Mouse (Mus musculus): Measurements from ENCODE around the gene Kif13a. TPM values are rescaled to one million over a fixed set of nuclear protein-coding genes. Genes with fewer than 3 reads are reported as not detected.

Kif13a gene
- total RNA-seq, 2 experiments from 2014 or later, result 22.6 to 22.8 TPM

DNA sequence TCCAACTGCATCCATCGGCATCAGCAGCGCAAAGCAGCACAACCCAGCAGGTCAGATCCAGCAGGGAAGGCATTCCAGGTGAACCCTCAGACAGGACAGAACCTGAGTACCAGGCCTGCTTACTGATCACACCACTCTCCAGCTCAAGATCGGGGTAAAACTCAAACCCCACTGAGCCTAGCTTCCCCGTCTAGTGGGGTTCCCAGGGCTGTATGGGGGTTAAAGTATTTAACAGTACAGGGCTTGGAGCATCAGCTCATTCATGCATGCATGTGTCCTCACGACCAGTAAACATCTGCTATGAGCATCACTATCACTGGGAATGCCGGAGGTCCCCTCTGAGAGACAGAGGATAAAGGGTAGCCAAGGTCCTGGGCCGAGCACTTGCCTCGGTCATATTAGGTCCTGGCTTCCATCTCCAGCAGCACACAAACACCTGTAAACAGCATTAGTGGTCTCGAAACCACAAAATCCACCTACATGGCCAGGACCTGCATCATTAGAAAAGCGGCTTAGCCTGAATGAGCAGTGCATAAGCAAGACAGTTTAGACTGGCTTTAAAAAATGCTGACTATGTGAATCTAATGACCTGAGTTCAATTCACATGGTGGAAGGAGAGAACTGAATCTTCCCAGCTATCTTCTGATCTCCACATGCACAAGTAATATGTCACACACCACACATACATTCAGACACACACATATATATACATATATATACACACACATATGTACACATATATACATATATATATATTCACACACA lies 43.0 kb downstream of the Kif13a start:
- DNase-seq (ENCODE audit: low spot score in 2 of 2), result no peak
- intact Hi-C loops (cut with DNase I), result no loop called here

DNA sequence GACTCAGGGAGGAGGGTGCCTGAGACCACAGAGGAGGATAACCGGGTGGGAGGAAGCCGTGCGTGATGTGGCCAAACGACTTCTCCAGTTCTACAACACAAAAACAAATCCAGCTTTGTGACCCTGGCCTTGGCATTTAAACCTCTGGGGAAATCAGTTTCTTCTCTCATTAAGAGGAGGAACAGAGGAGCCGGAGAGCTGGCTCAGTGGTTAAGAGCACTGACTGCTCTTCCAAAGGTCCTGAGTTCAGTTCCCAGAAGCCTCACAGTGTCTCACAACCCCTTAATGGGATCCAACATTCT lies 44.0 kb downstream of the Kif13a start:
- no peak for DNase-seq (ENCODE audit: low spot score in 2 of 2)
- intact Hi-C loops (cut with DNase I), result no loop called here

DNA sequence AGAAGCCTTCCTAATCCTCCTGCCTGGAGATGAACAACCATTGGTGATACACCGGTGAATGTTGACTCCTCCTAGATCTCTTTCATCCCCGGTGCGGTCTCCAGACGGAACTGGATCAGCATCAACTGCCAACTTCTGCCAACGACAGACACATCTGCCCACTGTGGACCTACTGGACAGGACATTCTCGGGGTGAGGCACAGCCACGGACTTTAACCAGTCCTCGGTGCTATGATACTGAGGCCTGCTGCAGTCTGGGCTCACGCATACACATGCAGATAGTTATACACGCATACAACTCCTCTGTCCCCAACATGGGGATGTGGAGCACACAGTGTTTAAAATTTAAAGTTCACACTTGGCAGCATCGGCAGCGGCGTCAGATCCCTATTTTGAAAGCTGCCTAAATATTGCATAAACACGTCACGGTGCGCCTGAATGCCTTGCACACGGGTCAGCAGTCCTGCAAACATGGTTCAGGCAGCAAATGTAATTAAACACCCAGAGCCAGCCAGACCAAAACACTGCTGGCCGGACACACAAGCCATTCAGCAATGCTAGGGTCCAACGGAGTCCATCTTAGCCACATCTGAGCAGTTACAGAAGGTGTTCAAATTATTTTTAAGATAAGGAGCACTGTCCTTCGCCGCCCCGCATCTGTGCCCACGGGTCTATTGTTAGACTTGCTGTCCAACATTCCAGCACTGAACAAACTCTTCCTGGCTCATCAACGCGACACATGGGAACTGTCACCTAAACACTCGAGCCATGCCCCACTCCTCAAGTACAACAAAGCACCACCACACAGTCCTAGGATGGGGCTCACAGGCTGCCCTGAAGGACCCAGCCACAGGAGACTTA lies 44.5 kb downstream of the Kif13a start:
- intact Hi-C loops (cut with DNase I), result no loop called here
- DNase-seq (ENCODE audit: low spot score in 2 of 2), result no peak

DNA sequence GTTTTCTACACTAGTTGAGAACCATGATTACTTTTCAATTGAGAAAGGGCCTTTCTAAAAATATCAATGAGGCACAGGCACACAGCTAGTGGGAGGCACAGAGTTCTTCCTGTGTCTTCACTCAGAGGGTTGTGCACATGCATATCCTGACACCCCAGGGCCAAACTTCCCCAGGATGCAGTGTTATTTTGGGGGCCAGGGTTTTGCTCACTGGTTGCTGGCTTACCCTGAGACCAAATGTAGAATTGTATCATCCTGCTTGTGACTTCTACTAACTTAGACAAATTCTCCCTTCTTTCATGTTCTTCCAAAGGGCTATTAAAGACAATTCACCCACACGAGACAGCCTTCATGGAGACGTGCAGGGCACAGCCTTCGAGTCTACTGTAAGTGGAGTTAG lies 45.7 kb downstream of the Kif13a start:
- no peak for DNase-seq (ENCODE audit: low spot score in 2 of 2)
- intact Hi-C loops (cut with DNase I), result no loop called here

DNA sequence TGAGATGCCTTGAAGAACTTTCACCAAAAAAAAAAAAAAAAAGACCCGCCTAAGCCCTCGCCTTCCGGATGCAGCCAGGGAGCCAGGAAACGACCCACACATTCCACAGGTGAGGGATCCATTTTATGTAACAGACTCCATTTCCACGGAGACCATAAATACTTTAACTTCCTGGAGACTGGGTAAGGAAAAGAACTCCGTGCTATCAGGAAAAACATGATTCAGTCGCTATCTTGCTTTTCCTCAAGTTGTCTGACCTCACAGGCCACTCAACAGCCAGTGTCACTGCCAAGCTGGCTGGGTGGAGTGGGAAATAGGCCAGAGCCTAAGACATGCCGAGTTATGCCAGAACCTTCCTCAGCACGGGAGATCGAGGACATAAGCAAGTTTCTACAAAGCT lies 46.3 kb downstream of the Kif13a start:
- intact Hi-C loops (cut with DNase I), result no loop called here
- no peak for DNase-seq (ENCODE audit: low spot score in 2 of 2)

DNA sequence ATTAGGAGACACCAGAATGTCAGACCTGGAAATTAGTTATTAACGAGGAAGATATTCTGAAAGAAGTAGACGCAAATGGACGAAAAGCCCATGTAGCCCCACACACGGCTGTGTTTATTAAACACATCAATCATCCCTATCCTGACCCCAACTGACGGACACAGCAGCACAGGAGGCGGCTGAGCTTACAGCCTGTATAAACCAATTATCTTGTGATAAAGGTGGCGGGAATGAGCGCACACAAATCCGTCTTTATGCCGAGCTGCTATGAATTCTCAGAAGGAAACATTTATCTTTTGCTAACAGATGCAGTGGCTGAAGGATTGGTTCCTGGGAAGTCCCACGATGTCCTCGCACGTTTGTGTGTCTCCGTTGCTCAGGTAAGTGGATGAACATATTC lies 48.9 kb downstream of the Kif13a start:
- no peak for DNase-seq (ENCODE audit: low spot score in 2 of 2)
- intact Hi-C loops (cut with DNase I), result no loop called here

DNA sequence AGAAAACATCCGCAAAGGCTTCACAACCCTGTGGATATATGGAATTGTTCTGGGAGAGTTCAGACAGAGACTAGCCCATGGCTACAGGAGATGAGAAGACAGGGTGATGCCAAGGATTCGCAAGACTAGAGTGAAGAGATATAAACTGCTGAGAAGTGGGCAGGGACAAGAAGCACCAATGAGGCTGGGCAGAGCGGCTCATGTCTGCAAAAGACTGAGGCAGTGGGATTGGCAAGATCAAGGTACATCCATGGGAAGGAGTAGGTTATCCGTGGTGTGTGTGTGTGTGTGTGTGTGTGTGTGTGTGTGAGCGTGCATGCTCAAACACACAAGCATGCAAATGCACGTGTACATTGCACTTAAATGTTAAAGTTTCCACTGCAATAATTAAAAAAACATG lies 49.4 kb downstream of the Kif13a start:
- intact Hi-C loops (cut with DNase I), result no loop called here
- no peak for DNase-seq (ENCODE audit: low spot score in 2 of 2)

DNA sequence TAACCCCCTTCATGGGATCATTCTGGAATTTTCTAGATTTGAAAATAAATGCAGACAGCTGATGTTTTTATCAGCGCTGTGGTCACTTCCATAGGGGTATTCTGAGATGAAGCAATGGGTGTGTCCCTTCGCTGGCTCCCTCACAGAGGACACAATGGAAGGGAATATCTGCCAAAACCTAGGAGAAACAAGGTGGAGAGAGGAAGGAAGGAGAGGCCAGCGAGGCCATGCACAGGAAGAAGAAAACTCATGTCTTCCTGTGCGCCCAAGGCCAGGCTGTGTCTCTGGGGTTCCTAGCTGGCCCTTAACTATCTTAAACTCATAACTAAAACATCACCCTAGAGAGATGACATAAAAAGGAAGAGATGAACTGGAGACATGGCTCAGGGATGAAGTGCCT lies 52.6 kb downstream of the Kif13a start:
- DNase-seq (ENCODE audit: low spot score in 2 of 2), result no peak
- intact Hi-C loops (cut with DNase I), result no loop called here

DNA sequence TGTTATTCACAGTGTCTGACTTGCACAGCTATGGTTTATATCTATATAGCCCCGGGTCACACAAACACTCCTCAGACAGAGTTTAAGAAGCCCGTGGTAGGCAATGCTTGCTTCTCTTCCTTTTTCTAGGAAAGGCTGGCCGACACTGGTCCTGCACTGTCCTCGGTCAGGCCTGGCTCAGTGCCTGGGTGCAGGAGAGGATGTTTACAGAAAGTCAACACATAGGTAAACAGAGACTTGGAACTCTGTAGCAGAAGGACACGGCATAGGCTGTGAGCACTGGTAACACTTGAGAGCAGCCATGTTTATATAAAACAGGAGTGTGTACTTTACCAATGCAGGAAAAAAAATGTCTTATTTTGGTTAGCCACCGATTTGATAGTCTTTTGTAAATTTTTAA lies 54.3 kb downstream of the Kif13a start:
- DNase-seq (ENCODE audit: low spot score in 2 of 2), result no peak

DNA sequence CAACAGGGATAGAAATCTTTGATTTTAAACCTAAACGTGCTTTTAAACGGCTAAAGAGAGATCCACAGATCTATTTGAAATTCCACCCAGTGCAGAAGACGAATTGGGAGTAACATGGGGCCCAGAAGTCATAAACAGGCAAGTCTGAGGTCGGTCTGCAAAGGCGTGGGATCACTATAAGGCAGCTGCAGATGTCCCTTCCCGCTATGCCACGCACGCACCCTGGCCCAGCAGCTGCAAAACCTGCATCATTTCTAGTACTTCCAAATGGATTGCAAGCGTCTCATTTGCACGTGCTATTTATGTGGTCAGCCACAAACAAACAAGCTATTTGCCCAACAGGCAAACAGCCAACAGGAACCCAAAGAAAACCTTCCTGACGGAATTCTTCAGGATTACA lies 56.9 kb downstream of the Kif13a start:
- DNase-seq (ENCODE audit: low spot score in 2 of 2), result no peak
- intact Hi-C loops (cut with DNase I), result no loop called here

More for the DNA sequence above, 54.3 kb downstream of the Kif13a start:
- intact Hi-C loops (cut with DNase I), result no loop called here

DNA sequence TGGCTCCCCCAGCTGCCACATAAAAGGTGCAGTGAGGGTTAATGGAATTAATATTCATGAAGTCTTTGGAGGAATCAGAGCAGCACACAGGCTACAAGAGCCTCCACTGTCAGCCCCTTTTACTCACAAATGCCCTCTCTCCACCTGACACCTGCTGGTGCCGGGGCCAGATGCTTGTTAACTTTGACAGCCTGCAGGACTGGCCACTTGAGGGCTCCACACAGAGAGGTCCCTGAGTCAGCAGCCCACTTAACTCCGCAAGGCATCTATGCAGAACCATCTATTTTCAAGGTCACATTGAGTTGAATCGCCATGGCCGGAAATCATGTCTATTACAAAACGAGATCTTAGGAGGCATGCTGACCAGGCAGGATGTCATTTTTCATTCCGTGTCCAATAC lies 57.5 kb downstream of the Kif13a start:
- DNase-seq (ENCODE audit: low spot score in 2 of 2), result no peak
- intact Hi-C loops (cut with DNase I), result no loop called here

DNA sequence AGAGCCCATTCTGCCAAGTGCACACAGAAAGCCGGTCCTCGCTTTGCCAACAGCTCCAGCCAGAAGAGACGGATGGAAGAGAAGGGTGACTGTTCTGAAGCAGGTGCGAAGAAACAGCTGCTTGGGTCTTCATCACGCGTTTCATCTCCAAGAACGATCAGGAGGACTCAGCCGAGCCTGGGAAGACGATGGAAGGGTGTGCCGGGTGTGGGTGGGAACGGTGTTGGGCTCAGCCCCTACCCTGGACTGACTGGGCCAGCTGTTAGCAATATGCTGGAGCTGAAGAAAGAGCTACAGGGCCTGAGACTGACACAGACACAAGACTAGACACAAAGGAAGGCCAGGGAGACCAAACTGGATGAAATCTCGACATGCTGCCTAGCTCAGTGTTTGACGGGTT lies 60.2 kb downstream of the Kif13a start:
- DNase-seq (ENCODE audit: low spot score in 2 of 2), result no peak
- intact Hi-C loops (cut with DNase I), result no loop called here

DNA sequence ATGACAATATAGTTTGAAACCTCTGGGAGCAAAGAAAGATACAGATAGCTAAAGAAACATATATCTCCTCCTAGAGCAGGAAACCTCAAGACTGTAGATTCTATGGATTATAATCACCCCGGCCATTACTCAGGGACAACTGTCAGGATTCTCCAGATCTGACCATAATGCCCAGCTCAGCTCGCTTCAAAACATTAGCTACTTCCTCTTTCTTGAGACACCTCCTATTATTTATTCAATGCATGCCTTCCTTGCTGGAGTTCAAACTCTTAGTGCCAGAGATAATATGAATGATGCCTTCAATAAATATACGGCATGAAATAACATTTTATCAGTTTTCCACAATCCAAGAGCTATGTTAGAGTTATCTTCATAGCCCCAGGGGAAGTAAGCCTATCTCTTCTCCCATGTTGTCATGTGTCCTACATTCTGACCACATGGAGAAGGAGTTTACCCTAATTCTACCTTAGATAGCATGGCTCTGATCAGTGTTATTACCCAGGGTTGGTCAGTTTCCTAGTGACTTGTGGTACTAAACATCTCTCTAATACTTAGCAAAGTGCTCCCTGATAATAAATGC lies 66.4 kb downstream of the Kif13a start:
- intact Hi-C loops (cut with DNase I), result no loop called here
- no peak for DNase-seq (ENCODE audit: low spot score in 2 of 2)

DNA sequence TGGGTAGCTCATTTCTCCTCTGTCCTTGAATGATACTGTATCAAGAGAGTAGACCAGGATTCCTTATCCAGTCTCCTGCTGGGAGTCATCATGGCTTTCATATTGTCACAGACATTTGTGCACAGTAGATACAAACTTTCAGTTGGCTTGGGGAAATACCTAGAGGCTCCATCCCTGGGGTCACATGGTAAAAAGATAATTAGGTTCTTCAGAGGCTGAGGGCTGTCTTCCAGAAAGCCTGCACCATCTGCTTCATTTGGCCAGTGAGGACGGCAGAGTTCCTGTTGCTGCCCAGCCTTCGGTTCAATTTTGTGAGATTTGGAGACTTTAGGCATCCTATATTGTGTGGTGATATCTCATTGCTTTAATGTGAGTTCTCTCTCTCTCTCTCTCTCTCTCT lies 69.8 kb downstream of the Kif13a start:
- intact Hi-C loops (cut with DNase I), result no loop called here
- no peak for DNase-seq (ENCODE audit: low spot score in 2 of 2)

DNA sequence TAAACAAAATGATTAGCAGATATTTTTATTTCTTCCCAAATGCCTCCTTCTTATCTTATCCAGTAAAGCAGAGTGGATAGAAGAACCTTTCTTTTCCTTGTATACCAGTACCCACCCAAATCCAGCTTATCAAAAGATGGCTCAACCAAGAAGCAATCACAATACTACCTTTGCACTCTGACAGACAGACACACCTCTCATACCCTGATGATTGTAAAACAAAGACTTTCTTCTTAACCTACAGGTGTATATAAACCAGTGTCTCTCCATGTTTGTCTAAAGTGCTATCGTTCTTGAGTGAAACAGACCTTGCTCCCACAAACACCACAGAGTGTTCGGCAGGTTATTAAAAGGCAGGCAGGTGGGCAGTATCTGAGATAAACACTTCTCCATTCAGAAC lies 70.5 kb downstream of the Kif13a start:
- intact Hi-C loops (cut with DNase I), result no loop called here
- no peak for DNase-seq (ENCODE audit: low spot score in 2 of 2)

DNA sequence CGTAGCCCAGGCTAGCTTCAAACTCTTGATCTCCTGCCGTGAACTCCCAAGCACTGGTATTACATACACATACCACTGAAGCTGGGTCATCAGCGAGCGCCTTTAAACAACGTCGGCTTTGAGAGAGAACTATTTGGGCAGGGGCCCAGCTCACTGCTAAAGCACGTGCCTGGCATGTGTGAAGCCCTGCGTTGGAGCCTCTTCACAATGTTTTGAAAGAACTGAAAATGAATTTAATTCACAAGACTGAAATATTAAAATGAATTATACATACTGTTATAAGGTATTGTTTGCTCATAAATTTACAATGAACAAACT lies 70.9 kb downstream of the Kif13a start:
- no peak for DNase-seq (ENCODE audit: low spot score in 2 of 2)
- intact Hi-C loops (cut with DNase I), result no loop called here

DNA sequence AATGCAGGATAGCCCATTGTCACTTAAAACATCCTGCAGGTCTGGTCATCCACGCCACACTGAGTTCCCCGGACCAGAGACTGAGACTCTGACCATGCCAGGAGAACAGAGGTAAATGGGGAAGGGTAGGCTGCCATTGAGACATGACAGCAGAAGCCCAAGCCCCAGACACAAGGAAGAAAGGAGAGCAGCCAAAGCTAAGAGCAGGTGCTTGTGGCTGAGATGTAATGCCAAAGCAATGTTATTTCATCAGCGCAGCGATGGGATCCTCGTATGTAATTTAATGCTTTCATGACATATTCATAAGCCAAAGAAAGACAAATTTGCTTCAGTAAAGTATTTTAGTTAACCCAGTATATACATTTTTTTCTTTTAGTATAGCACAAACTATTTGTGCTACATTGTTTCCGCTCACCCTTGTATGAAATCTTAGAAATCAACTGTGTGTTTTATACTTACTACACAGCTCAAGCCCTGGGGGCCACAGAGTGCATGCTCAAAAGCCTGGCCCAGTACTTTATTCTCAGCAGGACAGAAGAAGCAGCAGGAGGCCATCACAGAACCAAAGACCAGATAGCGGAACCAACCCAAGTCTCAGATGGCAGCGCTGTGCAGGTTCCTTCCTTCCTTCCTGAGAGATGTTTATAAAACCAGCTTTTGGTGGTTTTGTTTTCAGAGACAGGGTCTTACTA lies 71.4 kb downstream of the Kif13a start:
- intact Hi-C loops (cut with DNase I), result no loop called here
- no peak for DNase-seq (ENCODE audit: low spot score in 2 of 2)

DNA sequence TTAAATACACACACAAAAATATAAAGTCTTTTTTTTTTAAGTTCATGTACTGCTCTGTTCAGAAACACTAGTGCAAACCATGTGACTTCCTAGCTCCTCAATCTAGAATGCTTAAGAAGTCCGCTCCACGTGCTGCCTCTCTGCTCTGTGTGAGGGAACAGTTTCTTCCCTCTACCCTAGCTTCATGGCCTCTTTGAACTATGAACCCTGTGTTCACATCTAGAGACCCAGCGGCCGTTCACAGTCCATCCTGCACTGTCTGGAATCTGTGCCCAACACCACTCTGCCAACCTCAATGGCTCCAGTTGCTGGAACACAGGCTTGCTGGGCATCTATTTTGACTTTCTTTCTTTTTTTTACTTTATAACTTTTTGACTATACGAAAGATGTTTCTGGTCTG lies 75.2 kb downstream of the Kif13a start:
- DNase-seq (ENCODE audit: low spot score in 2 of 2), result no peak
- intact Hi-C loops (cut with DNase I), result no loop called here

DNA sequence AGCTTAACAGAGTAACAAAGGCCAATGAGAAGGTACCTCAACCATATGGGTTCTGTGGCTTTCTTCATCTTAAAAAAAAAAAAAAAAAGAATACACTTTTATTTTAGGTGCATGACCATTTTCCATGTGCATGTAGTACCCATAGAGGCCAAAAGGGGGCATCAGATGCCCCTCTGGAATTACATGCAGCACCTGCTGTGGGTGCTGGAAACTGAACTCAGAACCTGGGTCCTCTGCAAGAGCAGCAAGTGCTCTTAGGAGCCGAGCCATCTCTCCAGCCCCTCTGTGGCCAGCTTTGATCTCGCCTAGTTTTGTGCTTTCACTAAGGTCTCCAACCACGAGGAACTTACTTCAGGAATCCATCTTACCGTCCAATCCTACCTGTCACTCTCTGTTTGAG lies 77.2 kb downstream of the Kif13a start:
- no peak for DNase-seq (ENCODE audit: low spot score in 2 of 2)
- intact Hi-C loops (cut with DNase I), result no loop called here

DNA sequence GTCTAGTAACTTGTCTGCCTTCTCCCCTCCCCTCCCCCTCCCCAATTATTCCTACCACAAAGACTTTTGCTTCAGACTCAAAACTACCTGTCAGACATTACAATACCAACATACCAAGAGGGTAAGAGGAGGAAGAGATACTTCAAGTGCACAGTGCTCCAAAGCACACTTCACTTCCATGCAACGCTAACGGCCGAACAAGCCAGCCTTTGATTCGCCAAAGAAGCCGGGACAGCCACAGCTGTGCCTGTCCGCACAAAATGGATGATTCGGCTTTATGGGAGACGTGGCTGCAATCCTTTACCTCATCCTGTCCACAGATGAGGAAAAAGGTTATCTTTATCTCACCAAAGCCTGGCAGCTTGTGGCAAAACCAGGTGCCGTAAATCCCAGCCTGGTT lies 84.2 kb downstream of the Kif13a start:
- DNase-seq (ENCODE audit: low spot score in 2 of 2), result no peak
- intact Hi-C loops (cut with DNase I), result no loop called here
